Mouse (Mus musculus) heart, adult 2 months (tissue): ENCODE data around the gene Dstn.

Experiments used
- CTCF ChIP-seq: fragments of 200-600 bp; IDR thresholded peaks from 2 replicates; pipeline ENCODE4 v1.8.1; 2022; ENCODE audit warnings: antibody characterized with exemption, mild to moderate bottlenecking, moderate library complexity
- EP300 ChIP-seq: fragments of 200-500 bp; IDR thresholded peaks from 2 replicates; pipeline ENCODE4 v1.6.1; 2011; ENCODE audit warnings: low read depth, low read length, control low read depth; ENCODE audit not compliant: insufficient read depth

DNA sequence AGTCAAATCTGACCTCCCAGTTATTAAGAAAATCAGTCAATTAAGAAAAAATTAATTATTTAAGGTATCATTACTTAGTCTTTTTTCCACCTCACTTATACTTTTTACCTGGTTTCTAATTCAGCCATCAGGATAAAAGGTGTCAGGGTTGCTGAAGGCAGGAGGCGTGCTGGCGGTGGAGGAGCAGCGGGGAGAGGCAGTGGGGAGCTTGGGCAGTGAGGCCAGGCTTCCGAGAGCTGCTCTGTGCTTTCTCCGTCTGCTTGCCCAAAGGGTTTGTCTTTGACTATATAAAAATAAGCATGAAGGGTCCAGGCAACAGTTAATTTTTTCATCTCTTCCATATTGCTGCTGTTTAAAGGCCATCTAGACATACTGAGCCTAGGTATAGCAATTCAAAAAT, 18.4 kb downstream of the Dstn start:
- TF ChIP-seq EP300: no peak
- no peak for TF ChIP-seq CTCF
